Mouse (Mus musculus): ENCODE results near the gene 1700034J05Rik. TPM values are rescaled to one million over a fixed set of nuclear protein-coding genes. Genes with fewer than 3 reads are reported as not detected.

1700034J05Rik gene
- polyA plus RNA-seq, 1 experiment from 2014 or later: 0.11 TPM

DNA sequence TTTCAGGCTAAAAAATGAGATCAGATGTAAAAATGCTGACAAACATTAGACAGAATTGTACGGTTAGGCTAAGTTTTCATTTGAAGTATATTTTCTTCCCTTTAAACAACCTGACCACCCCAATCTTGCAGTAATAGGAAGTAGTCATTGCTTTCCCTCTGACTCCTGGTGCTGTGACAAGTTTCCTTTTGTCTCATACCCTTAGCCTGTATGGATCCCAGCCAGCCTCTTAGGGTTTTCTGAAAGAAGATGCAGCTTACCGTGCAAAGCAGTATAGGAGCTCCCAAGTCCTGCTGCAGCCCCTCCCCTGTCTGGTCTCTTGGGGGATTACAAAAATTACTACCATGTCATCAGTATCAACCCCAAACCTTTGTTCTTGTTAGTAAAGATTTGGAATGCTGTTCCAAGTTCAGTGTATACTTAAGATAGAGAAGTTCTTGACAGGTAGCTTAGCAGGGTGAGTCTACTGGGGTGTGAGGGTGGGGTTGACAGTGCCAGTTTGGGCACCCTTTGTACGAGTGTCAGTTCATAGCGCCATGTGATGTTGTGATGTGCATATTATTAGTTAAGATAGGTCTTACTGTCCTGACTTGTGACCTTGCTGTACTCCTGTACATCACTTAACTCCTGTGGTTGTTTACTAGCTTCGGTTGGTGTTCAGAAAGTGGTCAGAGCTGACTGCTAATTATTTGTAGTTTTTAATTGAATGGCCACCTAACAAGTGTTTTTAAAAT lies 47.0 kb downstream of the 1700034J05Rik start:
- no peaks in the 10 kb centered on the region for H3K36me3 ChIP-seq
- peaks cover 10% of the 10 kb centered on the region for H3K4me1 ChIP-seq (replicated peaks)
- no peak overlapping the region for H3K9ac ChIP-seq (replicated peaks)
- ATAC-seq (ENCODE audit: insufficient number of reproducible peaks, insufficient read depth, low FRiP score, low TSS enrichment, low read depth): no peak
- H3K27me3 ChIP-seq: no peaks in the 10 kb centered on the region
- no peaks in the 10 kb centered on the region for H3K9me3 ChIP-seq
- H3K4me3 ChIP-seq (replicated peaks): no peak overlapping the region
- 84% methylated on average over 5 of the region's 5 CpGs for whole genome bisulfite sequencing
- no peak overlapping the region for H3K4me2 ChIP-seq
- no peak overlapping the region for H3K27ac ChIP-seq

DNA sequence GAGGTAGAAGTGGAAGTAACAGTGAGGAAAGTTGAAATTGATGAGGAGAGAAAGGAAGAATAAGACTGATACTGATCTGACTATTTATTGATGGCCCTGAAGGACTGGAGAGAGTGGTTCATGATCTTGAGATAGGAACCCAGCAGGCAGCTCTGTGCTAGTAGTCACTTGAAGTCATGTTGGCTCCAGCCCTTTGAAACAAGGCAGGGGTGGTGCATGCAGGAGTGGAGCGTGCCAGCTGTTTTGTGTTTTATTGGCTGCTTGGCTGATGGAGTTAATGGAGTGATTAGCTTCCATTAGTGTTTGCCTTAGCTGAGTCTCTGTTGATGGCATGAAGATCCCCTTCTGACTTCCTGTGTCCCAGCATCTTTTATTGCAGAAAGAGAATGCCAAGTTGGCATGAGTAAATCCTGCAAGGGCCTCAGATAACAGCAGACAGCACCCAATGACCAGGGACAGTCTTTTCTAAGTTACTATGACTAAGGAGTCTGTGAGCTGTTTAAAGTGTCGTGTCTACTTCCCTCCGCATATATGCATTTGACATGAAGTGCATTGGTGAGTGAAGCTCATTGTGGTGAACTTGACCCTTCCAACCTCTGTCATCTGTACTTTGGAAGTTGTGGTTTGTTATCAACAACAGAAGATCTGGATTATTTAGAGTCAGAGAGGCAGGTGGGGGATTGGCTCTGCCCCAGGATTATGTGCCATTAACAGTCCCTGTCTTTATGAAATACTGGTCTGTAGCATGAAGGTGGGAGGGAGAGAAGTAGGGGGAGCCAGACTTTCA lies 48.0 kb downstream of the 1700034J05Rik start:
- Histone ChIP-seq H3K27me3 (no peaks in the 10 kb centered on the region), H3K4me3 (replicated peaks) (no peak overlapping the region), H3K27ac (no peak overlapping the region), H3K36me3 (no peaks in the 10 kb centered on the region), H3K9me3 (no peaks in the 10 kb centered on the region), H3K9ac (replicated peaks) (no peak overlapping the region), H3K4me2 (no peak overlapping the region), H3K4me1 (replicated peaks) (0 out of 2 replicates have a peak, but pooled peaks cover 2% of the 10 kb centered on the region)
- WGBS: 76% methylated on average over 3 of the region's 3 CpGs
- no peak for ATAC-seq (ENCODE audit: insufficient number of reproducible peaks, insufficient read depth, low FRiP score, low TSS enrichment, low read depth)

DNA sequence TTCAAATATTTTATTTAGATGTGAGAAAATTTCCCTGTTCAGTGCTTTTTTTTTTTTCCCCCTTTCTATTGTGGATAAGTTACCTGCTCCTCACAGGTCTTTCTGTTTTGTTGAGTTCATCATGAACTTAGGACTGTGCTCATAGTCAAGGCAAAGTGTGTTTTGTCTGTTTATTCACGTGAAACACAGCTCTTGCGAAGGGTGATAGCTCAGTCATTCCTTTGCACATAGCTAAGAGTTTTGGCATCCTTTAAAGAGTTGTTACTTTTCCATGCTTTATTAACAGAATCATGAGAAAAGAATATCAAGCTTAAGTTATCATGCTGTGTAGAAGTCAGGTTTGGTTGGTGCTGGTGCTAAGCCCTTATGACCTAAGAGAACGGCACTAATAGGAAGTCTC lies 49.5 kb downstream of the 1700034J05Rik start:
- Histone ChIP-seq H3K9ac (replicated peaks) (no peak overlapping the region), H3K36me3 (peaks cover 3% of the 10 kb centered on the region; the same call in 1 of the 2 replicates), H3K27ac (no peak overlapping the region), H3K9me3 (no peaks in the 10 kb centered on the region), H3K4me2 (no peak overlapping the region), H3K4me3 (replicated peaks) (no peak overlapping the region), H3K4me1 (replicated peaks) (0 out of 2 replicates have a peak, but pooled peaks cover 2% of the 10 kb centered on the region), H3K27me3 (no peaks in the 10 kb centered on the region)
- WGBS: 89% methylated on average over 3 of the region's 3 CpGs
- ATAC-seq (ENCODE audit: insufficient number of reproducible peaks, insufficient read depth, low FRiP score, low TSS enrichment, low read depth): no peak

DNA sequence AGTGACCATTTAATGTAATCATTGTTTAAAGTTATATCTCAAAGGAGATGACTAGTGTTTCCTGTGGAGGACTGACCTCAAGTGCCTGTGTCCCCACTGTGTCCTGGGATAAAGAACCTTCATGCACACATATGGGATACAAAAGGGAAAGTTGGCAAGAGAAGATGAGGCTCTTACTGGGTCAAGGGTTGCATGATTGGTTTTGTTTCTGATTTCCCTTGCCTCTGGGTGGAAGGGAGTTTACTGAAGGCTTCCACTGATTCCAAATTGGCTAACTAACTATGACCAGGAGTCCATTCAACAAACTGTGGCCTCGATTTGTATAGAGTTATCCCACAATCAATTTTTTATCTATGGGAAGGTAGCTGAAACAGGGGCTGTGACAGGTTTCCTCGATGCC lies 50.6 kb downstream of the 1700034J05Rik start:
- ATAC-seq (ENCODE audit: insufficient number of reproducible peaks, insufficient read depth, low FRiP score, low TSS enrichment, low read depth): no peak
- H3K4me2 ChIP-seq: no peak overlapping the region
- H3K4me1 ChIP-seq (replicated peaks): peaks cover 3% of the 10 kb centered on the region; the same call in 1 of the 2 replicates
- no peak overlapping the region for H3K4me3 ChIP-seq (replicated peaks)
- no peak overlapping the region for H3K9ac ChIP-seq (replicated peaks)
- 86% methylated on average over 2 of the region's 2 CpGs for WGBS
- no peaks in the 10 kb centered on the region for H3K9me3 ChIP-seq
- no peaks in the 10 kb centered on the region for H3K27me3 ChIP-seq
- peaks cover 3% of the 10 kb centered on the region; the same call in 1 of the 2 replicates for H3K36me3 ChIP-seq
- H3K27ac ChIP-seq: no peak overlapping the region

DNA sequence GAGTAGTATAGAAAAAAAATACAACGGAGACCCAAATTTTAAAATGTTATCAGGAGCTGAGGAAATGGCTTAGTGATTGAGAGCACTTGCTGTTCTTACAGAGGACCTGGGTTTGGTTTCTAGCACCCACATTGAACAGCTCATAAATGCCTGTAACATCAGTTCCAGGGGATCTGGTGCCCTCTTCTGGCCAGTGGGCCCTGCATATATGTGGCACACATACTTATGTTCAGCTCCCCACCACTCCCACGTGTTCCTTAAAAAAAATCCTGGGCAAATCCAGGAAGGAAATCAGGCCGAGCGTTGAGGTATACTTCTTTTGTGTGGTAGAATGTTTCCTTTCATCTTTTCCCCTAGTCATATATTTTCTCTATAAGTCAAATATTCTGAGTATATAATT lies 52.3 kb downstream of the 1700034J05Rik start:
- Histone ChIP-seq H3K4me3 (replicated peaks) (no peak overlapping the region), H3K36me3 (peaks cover 3% of the 10 kb centered on the region; the same call in 1 of the 2 replicates), H3K9ac (replicated peaks) (no peak overlapping the region), H3K27me3 (no peaks in the 10 kb centered on the region), H3K4me1 (replicated peaks) (peaks cover 6% of the 10 kb centered on the region; the same call in 1 of the 2 replicates), H3K4me2 (no peak overlapping the region), H3K9me3 (no peaks in the 10 kb centered on the region), H3K27ac (no peak overlapping the region)
- ATAC-seq (ENCODE audit: insufficient number of reproducible peaks, insufficient read depth, low FRiP score, low TSS enrichment, low read depth): no peak
- WGBS: 90% methylated on average over 4 of the region's 4 CpGs

Other genes starting within 250 kb of the 1700034J05Rik start
- gene Stk38l, start 229.4 kb downstream of the 1700034J05Rik start, polyA plus RNA-seq (2016; fragmentation: Nextera tagmentation; extraction: Ambion mirVana): 21.8 and 22.6 TPM in 2 replicates
- 6.8 and 8.3 TPM in 2 replicates for gene Arntl2, start 158.4 kb downstream of the 1700034J05Rik start, polyA plus RNA-seq (2016; fragmentation: Nextera tagmentation; extraction: Ambion mirVana)
- gene Smco2, start 104.3 kb downstream of the 1700034J05Rik start, polyA plus RNA-seq (2016; fragmentation: Nextera tagmentation; extraction: Ambion mirVana): not detected in 2 replicates
- 61.0 and 68.0 TPM in 2 replicates for gene Ppfibp1, start 65.9 kb downstream of the 1700034J05Rik start, polyA plus RNA-seq (2016; fragmentation: Nextera tagmentation; extraction: Ambion mirVana)
- gene Rep15, start 78.2 kb upstream of the 1700034J05Rik start, polyA plus RNA-seq (2016; fragmentation: Nextera tagmentation; extraction: Ambion mirVana): 1.6 and 2.0 TPM in 2 replicates
- 102 and 106 TPM in 2 replicates for gene Mrps35, start 88.3 kb upstream of the 1700034J05Rik start, polyA plus RNA-seq (2016; fragmentation: Nextera tagmentation; extraction: Ambion mirVana)
- 2.5 and 2.6 TPM in 2 replicates for gene Mansc4, start 132.6 kb upstream of the 1700034J05Rik start, polyA plus RNA-seq (2016; fragmentation: Nextera tagmentation; extraction: Ambion mirVana)
- gene Klhl42, start 137.0 kb upstream of the 1700034J05Rik start, polyA plus RNA-seq (2016; fragmentation: Nextera tagmentation; extraction: Ambion mirVana): 9.3 and 9.6 TPM in 2 replicates

Data from limb, embryonic 12.5 days (tissue).